Mouse (Mus musculus) testis, adult 2 months (tissue): ENCODE data around the gene Lag3.

Experiments
- CTCF ChIP-seq: fragments of 200-500 bp; IDR thresholded peaks from 2 replicates; pipeline ENCODE4 v1.5.1; 2012; ENCODE audit warnings: low read depth, mild to moderate bottlenecking, inconsistent platforms, low read length, moderate library complexity; ENCODE audit not compliant: control insufficient read depth, insufficient read depth, insufficient replicate concordance
- POLR2A ChIP-seq: fragments of 200-500 bp; IDR thresholded peaks from 2 replicates; pipeline ENCODE4 v1.6.1; 2012; ENCODE audit warnings: low read depth, mild to moderate bottlenecking, inconsistent platforms, low read length, moderate library complexity; ENCODE audit not compliant: control insufficient read depth

DNA sequence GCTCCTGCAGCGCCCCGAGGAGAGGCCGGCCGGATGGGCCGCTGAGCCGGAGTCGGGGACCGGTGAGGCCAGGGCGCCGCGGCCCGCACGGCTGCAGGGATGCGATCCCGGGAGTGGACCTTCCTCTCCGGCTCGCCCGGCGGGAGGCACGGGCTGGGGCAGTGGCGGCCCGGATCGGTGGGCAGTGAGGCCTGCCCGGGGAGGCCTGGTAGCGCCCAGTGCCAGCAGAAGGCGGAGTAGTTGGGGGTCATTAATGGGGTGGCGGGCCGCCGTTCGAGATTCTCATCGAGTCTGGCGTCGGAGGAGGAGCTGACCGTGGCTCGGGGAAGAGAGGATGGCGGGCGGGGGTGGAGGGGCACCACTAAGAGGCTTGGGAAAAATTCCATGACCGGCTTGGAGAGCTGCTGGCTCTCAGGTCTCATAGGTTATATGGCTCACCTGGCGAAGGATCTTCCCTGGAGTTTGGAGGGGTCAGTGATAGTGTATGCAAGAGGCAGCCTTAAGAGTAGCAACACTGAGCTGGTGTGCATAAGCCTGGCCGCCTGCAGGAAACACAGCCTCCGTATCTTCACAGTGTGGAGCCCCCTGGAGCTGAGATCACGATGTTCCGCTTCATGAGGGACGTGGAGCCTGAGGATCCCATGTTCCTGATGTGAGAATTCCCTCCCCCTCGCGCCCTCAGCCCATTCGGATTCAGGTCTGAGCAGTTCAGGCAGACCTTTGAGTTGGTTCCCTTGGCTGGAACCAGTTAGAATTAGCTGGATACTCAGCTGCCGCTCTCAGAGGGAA, 20.2 kb upstream of the Lag3 start:
- peak; percentile 3 for TF ChIP-seq POLR2A
- TF ChIP-seq CTCF: peak; percentile 19; the same call in 1 of the 2 replicates
